Mouse (Mus musculus): ENCODE results near the gene Abhd12b. TPM values are rescaled to one million over a fixed set of nuclear protein-coding genes. Genes with fewer than 3 reads are reported as not detected.

Abhd12b gene
- total and polyA plus RNA-seq, 3 experiments: 0.23 TPM; not detected in 2

DNA sequence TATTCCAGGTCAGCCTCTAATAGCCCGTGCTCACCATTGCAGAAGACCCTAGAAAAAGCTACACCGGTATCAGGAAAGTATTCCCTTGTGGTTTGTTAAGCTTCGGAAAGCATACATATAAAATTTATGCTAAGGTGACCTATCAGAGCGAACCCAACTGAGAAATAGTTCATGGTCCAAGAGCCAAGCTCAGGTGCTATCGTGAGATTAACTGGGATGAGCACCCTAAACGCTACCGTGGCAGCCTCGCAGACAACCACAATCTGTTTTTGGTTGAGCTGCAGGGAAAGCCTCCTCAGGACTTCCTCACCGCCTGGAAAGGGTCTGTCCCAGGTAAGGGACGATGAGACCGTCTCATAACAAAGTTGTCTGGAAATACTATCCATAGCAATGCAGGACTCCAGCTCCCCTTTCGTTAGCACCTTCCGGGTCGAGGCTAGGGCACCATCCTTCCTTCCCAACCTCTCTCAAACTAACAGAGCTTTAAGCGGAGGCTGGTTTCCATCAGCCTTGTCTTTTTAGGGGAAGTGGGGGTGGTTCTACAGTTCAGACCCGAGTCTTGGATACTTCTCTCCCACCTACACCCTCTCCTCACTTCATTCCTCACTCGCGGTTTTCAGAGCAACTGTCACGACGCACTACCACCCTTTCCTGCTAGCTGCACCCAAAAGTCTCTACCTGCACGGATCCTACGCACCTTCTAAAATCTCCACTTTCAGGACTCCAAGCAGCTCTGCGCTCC, 43.4 kb upstream of the Abhd12b start:
- Histone ChIP-seq H3K27ac (ENCODE audit: insufficient read depth, low read depth) (no peak overlapping the region), H3K27me3 (replicated peaks) (peaks cover 13% of the 10 kb centered on the region), H3K4me3 (replicated peaks in 1 of 3; ENCODE audit: low read depth in 2 of 3, low read length in 2 of 3, poor library complexity in 1 of 3) (peak overlapping the region; percentile 69 to 97 (median 87)), H3K79me2 (replicated peaks; ENCODE audit: control insufficient read depth, extremely low read depth, insufficient read depth, poor library complexity, severe bottlenecking) (peaks cover 6% of the 10 kb centered on the region), H3K36me3 (replicated peaks in 1 of 2; ENCODE audit: control insufficient read depth in 1 of 2, insufficient read depth in 1 of 2, low read length in 1 of 2) (peaks cover 0 to 8% of the 10 kb centered on the region in 2 experiments), H3K9ac (ENCODE audit: insufficient read depth, low read depth) (peak overlapping the region; percentile 99), H3K4me2 (ENCODE audit: insufficient read depth, low read depth, poor library complexity, severe bottlenecking) (peak overlapping the region; percentile 78), H3K9me3 (replicated peaks; ENCODE audit: low read length) (no peaks in the 10 kb centered on the region), H3K4me1 (ENCODE audit: control insufficient read depth in 1 of 2, insufficient read depth in 2 of 2) (peaks cover 5 to 56% of the 10 kb centered on the region in 2 experiments)
- dilution Hi-C loops (cut with MboI; ENCODE audit: extremely low pct_ligation_motif_present, extremely low pct_unique_long_range_greater_than_20kb, low sequenced_read_pairs) (no loop called here), in situ Hi-C loops (cut with MboI; ENCODE audit: low pct_ligation_motif_present, low pct_unique_long_range_greater_than_20kb, low sequenced_read_pairs) (no loop called here)
- TF ChIP-seq E2F4 (IDR thresholded peaks at IDR 0.05; ENCODE audit: insufficient replicate concordance, low read depth, low read length) (no peak), ELF1 (IDR thresholded peaks at IDR 0.05; ENCODE audit: low read depth, low read length) (0 out of 2 replicates have a peak, but pooled peaks have one; percentile 30)
- no peak for DNase-seq (ENCODE audit: extremely low read depth)

DNA sequence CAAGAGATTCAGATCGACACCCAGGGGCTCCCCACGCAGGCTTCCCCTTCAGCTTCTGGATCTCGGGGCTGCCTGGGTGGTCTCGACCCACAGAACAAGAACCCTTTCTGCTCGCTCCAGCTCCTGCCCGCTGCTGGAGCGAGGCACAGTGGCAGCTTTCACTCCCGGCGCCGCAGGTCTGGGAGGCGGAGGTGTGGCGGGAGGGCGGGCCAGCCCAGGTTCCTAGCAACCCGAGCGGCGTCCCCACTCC, 42.9 kb upstream of the Abhd12b start:
- no peak overlapping the region for H3K27ac ChIP-seq (ENCODE audit: insufficient read depth, low read depth)
- H3K4me3 ChIP-seq (replicated peaks in 1 of 3; ENCODE audit: low read depth in 2 of 3, low read length in 2 of 3, poor library complexity in 1 of 3): peak overlapping the region; percentile 69 to 97 (median 87)
- peaks cover 13% of the 10 kb centered on the region for H3K27me3 ChIP-seq (replicated peaks)
- H3K4me2 ChIP-seq (ENCODE audit: insufficient read depth, low read depth, poor library complexity, severe bottlenecking): peak overlapping the region; percentile 78
- H3K4me1 ChIP-seq (ENCODE audit: control insufficient read depth in 1 of 2, insufficient read depth in 2 of 2): peaks cover 5 to 51% of the 10 kb centered on the region in 2 experiments
- peaks cover 0 to 8% of the 10 kb centered on the region in 2 experiments for H3K36me3 ChIP-seq (replicated peaks in 1 of 2; ENCODE audit: control insufficient read depth in 1 of 2, insufficient read depth in 1 of 2, low read length in 1 of 2)
- DNase-seq (ENCODE audit: extremely low read depth): no peak
- H3K9me3 ChIP-seq (replicated peaks; ENCODE audit: low read length): no peaks in the 10 kb centered on the region
- peaks cover 6% of the 10 kb centered on the region for H3K79me2 ChIP-seq (replicated peaks; ENCODE audit: control insufficient read depth, extremely low read depth, insufficient read depth, poor library complexity, severe bottlenecking)
- H3K9ac ChIP-seq (ENCODE audit: insufficient read depth, low read depth): peak overlapping the region; percentile 99
- dilution Hi-C loops (cut with MboI; ENCODE audit: extremely low pct_ligation_motif_present, extremely low pct_unique_long_range_greater_than_20kb, low sequenced_read_pairs) (no loop called here), in situ Hi-C loops (cut with MboI; ENCODE audit: low pct_ligation_motif_present, low pct_unique_long_range_greater_than_20kb, low sequenced_read_pairs) (no loop called here)
- no peak for TF ChIP-seq NELFE (IDR thresholded peaks at IDR 0.05; ENCODE audit: low read depth, low read length)
- TF ChIP-seq EP300 (IDR thresholded peaks at IDR 0.05; ENCODE audit: low read length): no peak

DNA sequence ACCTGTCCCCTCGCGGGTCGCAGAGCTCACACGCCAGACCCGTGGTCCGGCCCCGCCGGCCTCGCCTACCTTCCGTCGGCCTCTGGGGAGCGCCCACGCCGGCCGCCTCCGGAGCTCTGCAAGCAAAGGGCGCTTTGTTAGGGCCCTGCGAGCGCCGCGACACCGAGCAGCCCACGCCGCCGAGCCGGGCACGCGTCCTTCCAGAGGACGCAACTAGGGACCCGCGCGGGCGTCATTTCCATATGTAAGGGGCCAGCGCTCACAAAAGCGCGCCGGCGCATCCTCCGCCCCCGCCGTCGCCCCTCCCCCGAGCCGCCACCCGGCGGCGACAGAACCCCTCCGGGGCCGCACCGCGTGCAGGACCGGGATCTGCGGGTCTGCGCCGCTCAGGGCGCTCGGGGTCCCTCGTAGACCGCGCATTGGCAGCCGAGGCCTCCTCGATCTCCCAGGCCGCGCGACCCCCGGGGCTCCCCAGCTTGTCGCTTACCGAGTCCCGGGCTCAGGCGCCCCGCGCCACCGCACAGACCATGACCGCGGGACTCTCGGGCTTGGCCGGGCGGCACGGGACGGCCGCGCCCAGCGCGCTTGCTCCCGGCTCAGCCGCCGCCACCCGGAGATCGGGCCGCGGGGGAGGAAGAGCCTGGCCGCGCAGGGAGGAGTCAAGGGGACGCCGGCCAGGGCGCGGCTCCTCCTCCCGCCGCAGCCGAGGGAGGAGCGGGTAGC, 42.4 kb upstream of the Abhd12b start:
- H3K4me3 ChIP-seq (replicated peaks in 1 of 3; ENCODE audit: low read depth in 2 of 3, low read length in 2 of 3, poor library complexity in 1 of 3): peak overlapping the region; percentile 69 to 97 (median 87)
- H3K36me3 ChIP-seq (replicated peaks in 1 of 2; ENCODE audit: control insufficient read depth in 1 of 2, insufficient read depth in 1 of 2, low read length in 1 of 2): peaks cover 0 to 8% of the 10 kb centered on the region in 2 experiments
- dilution Hi-C loops (cut with MboI; ENCODE audit: extremely low pct_ligation_motif_present, extremely low pct_unique_long_range_greater_than_20kb, low sequenced_read_pairs) (no loop called here), in situ Hi-C loops (cut with MboI; ENCODE audit: low pct_ligation_motif_present, low pct_unique_long_range_greater_than_20kb, low sequenced_read_pairs) (no loop called here)
- H3K27ac ChIP-seq (ENCODE audit: insufficient read depth, low read depth): peak overlapping the region; percentile 61
- peak overlapping the region; percentile 99 for H3K9ac ChIP-seq (ENCODE audit: insufficient read depth, low read depth)
- peaks cover 5% of the 10 kb centered on the region for H3K79me2 ChIP-seq (replicated peaks; ENCODE audit: control insufficient read depth, extremely low read depth, insufficient read depth, poor library complexity, severe bottlenecking)
- TF ChIP-seq IRF4 (IDR thresholded peaks at IDR 0.05; ENCODE audit: low read depth, low read length): 0 out of 2 replicates have a peak, but pooled peaks have one; percentile 25
- TF ChIP-seq NRF1 (IDR thresholded peaks at IDR 0.05; ENCODE audit: low read depth, low read length): peak; percentile 63
- TF ChIP-seq BHLHE40 (IDR thresholded peaks at IDR 0.05; ENCODE audit: low read depth, low read length): peak; percentile 41
- 0 out of 2 replicates have a peak, but pooled peaks have one; percentile 21 for TF ChIP-seq HCFC1 (IDR thresholded peaks at IDR 0.05; ENCODE audit: low read depth, low read length)
- peak; percentile 63 for TF ChIP-seq NELFE (IDR thresholded peaks at IDR 0.05; ENCODE audit: low read depth, low read length)
- TF ChIP-seq UBTF (IDR thresholded peaks at IDR 0.05; ENCODE audit: low read depth, low read length): peak; percentile 68
- TF ChIP-seq MAX (IDR thresholded peaks at IDR 0.05; ENCODE audit: low read length): no peak
- no peak for TF ChIP-seq SMC3 (IDR thresholded peaks at IDR 0.05; ENCODE audit: low read depth, low read length)
- no peak for TF ChIP-seq JUN (IDR thresholded peaks at IDR 0.05; ENCODE audit: insufficient read depth, low read depth, low read length)
- no peak for TF ChIP-seq ELF1 (IDR thresholded peaks at IDR 0.05; ENCODE audit: low read depth, low read length)
- no peak for TF ChIP-seq USF2 (conservative IDR thresholded peaks at IDR 0.05; ENCODE audit: low read depth, low read length)
- peak; percentile 88 for TF ChIP-seq MXI1 (IDR thresholded peaks at IDR 0.05; ENCODE audit: low read depth, low read length)
- peak; percentile 75 for TF ChIP-seq POLR2A (IDR thresholded peaks at IDR 0.05; ENCODE audit: low read depth, low read length)
- TF ChIP-seq SIN3A (IDR thresholded peaks at IDR 0.05; ENCODE audit: low read length): peak; percentile 50; the same call in 1 of the 2 replicates
- peak; percentile 23; the same call in 1 of the 2 replicates for TF ChIP-seq ZMIZ1 (IDR thresholded peaks at IDR 0.05; ENCODE audit: low read depth, low read length)
- peak in 1 of 2 experiments; percentile 9; a peak in 1 of 4 replicates for TF ChIP-seq CTCF (conservative IDR thresholded peaks at IDR 0.05 in 1 of 2, IDR thresholded peaks at IDR 0.05 in 1 of 2; ENCODE audit: low read depth in 2 of 2, low read length in 2 of 2)
- peak; percentile 34; the same call in 1 of the 2 replicates for TF ChIP-seq MYC (IDR thresholded peaks at IDR 0.05; ENCODE audit: low read depth, low read length)
- no peaks in the 10 kb centered on the region for H3K9me3 ChIP-seq (replicated peaks; ENCODE audit: low read length)
- peaks cover 13% of the 10 kb centered on the region for H3K27me3 ChIP-seq (replicated peaks)
- H3K4me1 ChIP-seq (ENCODE audit: control insufficient read depth in 1 of 2, insufficient read depth in 2 of 2): peaks cover 5 to 46% of the 10 kb centered on the region in 2 experiments
- DNase-seq (ENCODE audit: extremely low read depth): peak; percentile 60
- peak overlapping the region; percentile 78 for H3K4me2 ChIP-seq (ENCODE audit: insufficient read depth, low read depth, poor library complexity, severe bottlenecking)

Measured in CH12.LX (cell line).